Mouse (Mus musculus): ENCODE data around the gene Hist1h2bk.
"Not testable (repeated sequence)": the region's sequence is repeated elsewhere in the genome, so short reads cannot be mapped to it uniquely, and the experiment has no call there.

The Hist1h2bk gene

DNA sequence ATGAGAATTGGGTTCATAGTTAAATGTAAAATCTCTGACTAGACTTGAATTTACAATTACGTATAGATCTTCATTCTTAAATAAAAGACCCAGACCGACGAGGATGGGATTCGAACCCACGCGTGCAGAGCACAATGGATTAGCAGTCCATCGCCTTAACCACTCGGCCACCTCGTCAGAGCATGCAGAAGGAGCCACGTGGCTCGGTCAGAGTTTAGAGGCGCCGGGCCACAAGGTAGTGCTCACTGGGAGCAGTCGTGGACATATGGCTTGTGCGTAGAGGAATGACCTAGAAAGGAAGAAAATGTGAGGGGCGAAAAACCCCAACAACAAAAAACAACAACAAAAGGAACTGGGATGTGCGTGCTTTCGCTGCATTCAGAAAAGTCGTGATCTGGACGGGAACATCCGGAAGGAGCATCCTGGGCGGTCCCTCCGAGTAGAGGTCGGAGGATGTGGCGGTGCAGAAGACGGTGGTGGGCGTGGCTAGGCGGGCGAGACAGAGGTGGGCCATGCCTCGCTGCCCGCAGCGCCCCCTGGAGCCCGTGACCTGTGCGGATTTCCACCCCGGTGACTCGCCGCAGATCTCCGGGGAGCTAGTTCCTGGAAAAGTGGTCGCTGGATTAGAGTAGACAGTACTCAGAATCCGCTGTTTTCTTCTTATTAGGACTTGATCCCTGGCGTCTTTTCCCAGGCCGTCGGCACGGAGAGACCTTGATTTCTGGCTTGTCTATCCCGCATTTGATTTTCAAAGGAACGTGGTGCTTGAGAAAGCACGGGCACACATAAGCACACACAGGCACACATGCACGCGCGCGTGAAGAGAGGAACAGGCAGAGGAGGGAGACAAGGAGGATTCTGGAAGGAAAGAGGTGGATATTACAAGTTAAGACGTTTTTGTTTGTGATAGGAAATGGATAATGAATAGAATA, 15.2 kb downstream of the Hist1h2bk start:
- TF ChIP-seq NANOG (IDR thresholded peaks at IDR 0.05; ENCODE audit: borderline replicate concordance, low read length) (no peak), POU5F1 (IDR thresholded peaks at IDR 0.05; ENCODE audit: borderline replicate concordance, low read length) (no peak), CTCF (conservative IDR thresholded peaks at IDR 0.05; ENCODE audit: low read length) (peak; percentile 37; the same call in 1 of the 2 replicates)
- Histone ChIP-seq H3K4me1 (replicated peaks; ENCODE audit: low read depth, low read length) (peaks cover 33% of the 10 kb centered on the region), H3K27me3 (ENCODE audit: insufficient read depth, low read length) (peaks cover 14% of the 10 kb centered on the region), H3K4me3 (replicated peaks; ENCODE audit: low read length) (peak overlapping the region; percentile 80), H3K36me3 (ENCODE audit: insufficient read depth, low read length) (no peaks in the 10 kb centered on the region), H3K9me3 (ENCODE audit: low read length) (no peaks in the 10 kb centered on the region)

GRCm38 (mm10) chr13:22051523-22051859, 15.8 kb downstream of the Hist1h2bk start:
- H3K27me3 ChIP-seq (ENCODE audit: insufficient read depth, low read length): peaks cover 16% of the 10 kb centered on the region
- no peaks in the 10 kb centered on the region for H3K36me3 ChIP-seq (ENCODE audit: insufficient read depth, low read length)
- no peaks in the 10 kb centered on the region for H3K9me3 ChIP-seq (ENCODE audit: low read length)
- peak overlapping the region; percentile 80 for H3K4me3 ChIP-seq (replicated peaks; ENCODE audit: low read length)
- H3K4me1 ChIP-seq (replicated peaks; ENCODE audit: low read depth, low read length): peaks cover 33% of the 10 kb centered on the region
- TF ChIP-seq NANOG (IDR thresholded peaks at IDR 0.05; ENCODE audit: borderline replicate concordance, low read length) (no peak), CTCF (conservative IDR thresholded peaks at IDR 0.05; ENCODE audit: low read length) (no peak), POU5F1 (IDR thresholded peaks at IDR 0.05; ENCODE audit: borderline replicate concordance, low read length) (no peak)

GRCm38 (mm10) chr13:22053754-22054153, 18.1 kb downstream of the Hist1h2bk start:
- no peak for TF ChIP-seq CTCF (conservative IDR thresholded peaks at IDR 0.05; ENCODE audit: low read length)
- TF ChIP-seq POU5F1 (IDR thresholded peaks at IDR 0.05; ENCODE audit: borderline replicate concordance, low read length): no peak
- TF ChIP-seq NANOG (IDR thresholded peaks at IDR 0.05; ENCODE audit: borderline replicate concordance, low read length): no peak
- Histone ChIP-seq H3K27me3 (ENCODE audit: insufficient read depth, low read length) (peaks cover 16% of the 10 kb centered on the region; the same call in 1 of the 2 replicates), H3K9me3 (ENCODE audit: low read length) (0 out of 2 replicates have a peak, but pooled peaks cover 4% of the 10 kb centered on the region), H3K36me3 (ENCODE audit: insufficient read depth, low read length) (no peaks in the 10 kb centered on the region), H3K4me1 (replicated peaks; ENCODE audit: low read depth, low read length) (peaks cover 22% of the 10 kb centered on the region), H3K4me3 (replicated peaks; ENCODE audit: low read length) (no peak overlapping the region)

DNA sequence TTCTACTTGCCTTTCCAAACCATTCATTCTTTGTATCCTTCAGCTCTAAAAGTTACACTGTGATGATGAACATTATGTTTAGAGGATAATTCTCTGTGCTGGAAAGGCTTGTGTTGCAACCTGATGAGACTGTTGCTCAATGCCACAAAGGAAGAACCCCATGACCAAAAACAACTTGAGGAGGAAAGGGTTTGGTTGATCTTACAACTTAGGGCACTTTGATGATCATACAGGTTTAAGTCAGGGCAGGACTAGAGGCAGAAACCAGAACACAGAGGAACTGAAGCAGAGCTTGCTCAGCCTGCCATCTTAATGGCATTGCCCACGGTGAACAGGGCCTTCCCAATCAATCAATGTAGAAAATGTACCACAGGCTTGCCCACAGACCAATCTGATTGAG, 25.8 kb downstream of the Hist1h2bk start:
- H3K4me3 ChIP-seq (replicated peaks; ENCODE audit: low read length): no peak overlapping the region
- H3K27me3 ChIP-seq (ENCODE audit: insufficient read depth, low read length): no peaks in the 10 kb centered on the region
- no peaks in the 10 kb centered on the region for H3K4me1 ChIP-seq (replicated peaks; ENCODE audit: low read depth, low read length)
- no peaks in the 10 kb centered on the region for H3K36me3 ChIP-seq (ENCODE audit: insufficient read depth, low read length)
- 0 out of 2 replicates have a peak, but pooled peaks cover 4% of the 10 kb centered on the region for H3K9me3 ChIP-seq (ENCODE audit: low read length)
- TF ChIP-seq POU5F1 (IDR thresholded peaks at IDR 0.05; ENCODE audit: borderline replicate concordance, low read length) (no peak), CTCF (conservative IDR thresholded peaks at IDR 0.05; ENCODE audit: low read length) (no peak), NANOG (IDR thresholded peaks at IDR 0.05; ENCODE audit: borderline replicate concordance, low read length) (no peak)

GRCm38 (mm10) chr13:22063468-22063867, 27.8 kb downstream of the Hist1h2bk start:
- no peaks in the 10 kb centered on the region for H3K9me3 ChIP-seq (ENCODE audit: low read length)
- no peaks in the 10 kb centered on the region for H3K36me3 ChIP-seq (ENCODE audit: insufficient read depth, low read length)
- H3K4me3 ChIP-seq (replicated peaks; ENCODE audit: low read length): no peak overlapping the region
- no peaks in the 10 kb centered on the region for H3K4me1 ChIP-seq (replicated peaks; ENCODE audit: low read depth, low read length)
- TF ChIP-seq CTCF (conservative IDR thresholded peaks at IDR 0.05; ENCODE audit: low read length) (no peak), NANOG (IDR thresholded peaks at IDR 0.05; ENCODE audit: borderline replicate concordance, low read length) (no peak), POU5F1 (IDR thresholded peaks at IDR 0.05; ENCODE audit: borderline replicate concordance, low read length) (no peak)
- no peaks in the 10 kb centered on the region for H3K27me3 ChIP-seq (ENCODE audit: insufficient read depth, low read length)

GRCm38 (mm10) chr13:22084140-22084539, 48.5 kb downstream of the Hist1h2bk start, which contains the start of gene Vmn1r188:
Vmn1r188 (plus strand) TSS chr13:22084440.
- H3K36me3 ChIP-seq (ENCODE audit: insufficient read depth, low read length); H3K9me3 ChIP-seq (ENCODE audit: low read length); H3K4me1 ChIP-seq (replicated peaks; ENCODE audit: low read depth, low read length); H3K27me3 ChIP-seq (ENCODE audit: insufficient read depth, low read length); H3K4me3 ChIP-seq (replicated peaks; ENCODE audit: low read length): not testable (repeated sequence)

Measured in E14TG2a.4 (cell line).